Mouse (Mus musculus) ES-Bruce4 (cell line): ENCODE measurements around the gene B4gat1.

Experiments used
- CTCF ChIP-seq: IDR thresholded peaks from one replicate; pipeline ENCODE4 v1.8.1; 2011; ENCODE audit warnings: low read depth, low read length
- EP300 ChIP-seq: IDR thresholded peaks from 2 replicates; pipeline ENCODE4 v1.6.1; 2011; ENCODE audit warnings: low read depth, low read length; ENCODE audit not compliant: insufficient read depth

- TF ChIP-seq CTCF (peak; percentile 89), EP300 (no peak)
These were observed 15.3 kb downstream of the B4gat1 start for GRCm38 (mm10) chr19:5053909-5054308.
